Mouse (Mus musculus): ENCODE measurements around the gene Kdm4b.

GRCm38 (mm10) chr17:56431582-56431981 lies 105.7 kb downstream of the Kdm4b start:
- TF ChIP-seq CTCF (IDR thresholded peaks at IDR 0.05; ENCODE audit: insufficient read depth, low read depth, low read length): no peak
- no peak for TF ChIP-seq POLR2A (IDR thresholded peaks at IDR 0.05; ENCODE audit: insufficient read depth, low read depth, low read length)

Measured in olfactory bulb, adult 2 months (tissue).